12 mouse cellular contexts compared by ENCODE assay signal in the genomic region with DNA sequence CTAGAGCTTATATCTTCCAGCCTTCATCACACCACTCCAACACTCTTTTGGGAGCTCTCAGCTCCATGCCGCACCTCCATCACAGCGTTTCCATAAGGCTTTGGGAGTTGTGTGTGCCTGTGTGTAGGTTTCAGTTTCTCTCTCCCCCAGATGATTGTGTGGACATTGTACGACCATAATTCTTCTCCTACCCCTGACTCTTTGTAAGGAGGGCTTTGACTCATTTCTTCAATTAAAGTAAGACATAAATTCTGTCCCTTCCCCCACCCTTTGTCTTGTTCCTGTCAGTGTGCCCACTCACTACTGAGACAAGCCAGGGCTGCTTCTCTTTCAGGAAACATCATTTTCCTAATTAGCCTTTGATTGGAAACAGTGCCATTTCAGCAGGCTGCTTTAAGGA.
"Had no signal": no experiment of that assay in that cellular context is flagged by ENCODE, and none has a peak within 500 bp of the region (broad histone marks: within the 10 kb centered on the region; RNA-seq: fewer than 3 reads in every experiment).

No protein-coding gene starts in this region.

- H3K9me3 ChIP-seq: limb, embryonic 13.5 days; midbrain, embryonic 12.5 days; stomach, embryonic 15.5 days had no signal

- H3K4me1 ChIP-seq: limb, embryonic 13.5 days; midbrain, embryonic 12.5 days; stomach, embryonic 15.5 days had no signal

- H3K4me2 ChIP-seq: limb, embryonic 13.5 days; midbrain, embryonic 12.5 days; stomach, embryonic 15.5 days had no signal

- DNase-seq: kidney, adult 2 months; kidney, postnatal 10 days; layer of hippocampus, adult 9-11 months; layer of hippocampus, postnatal 36 days; lung, adult 18-20 months; right cerebral cortex, postnatal 14 days; thymus, adult 2 months; thymus, postnatal 25 days had no signal

- H3K36me3 ChIP-seq: limb, embryonic 13.5 days; midbrain, embryonic 12.5 days; stomach, embryonic 15.5 days had no signal

- H3K27ac ChIP-seq: limb, embryonic 13.5 days; liver, embryonic 14.5 days; midbrain, embryonic 12.5 days; stomach, embryonic 15.5 days had no signal

- H3K4me3 ChIP-seq: limb, embryonic 13.5 days; midbrain, embryonic 12.5 days; stomach, embryonic 15.5 days had no signal

- H3K27me3 ChIP-seq: stomach, embryonic 15.5 days had no signal

- H3K9ac ChIP-seq: limb, embryonic 13.5 days; liver, embryonic 14.5 days; midbrain, embryonic 12.5 days; stomach, embryonic 15.5 days had no signal
